Mouse (Mus musculus) limb, embryonic 12.5 days (tissue): ENCODE results near the gene Tas2r134. TPM values are rescaled to one million over a fixed set of nuclear protein-coding genes. Genes with fewer than 3 reads are reported as not detected.

Source experiments
- ATAC-seq: fragments of 200-750 bp; cut with Nextera tagmentation; 2 replicates; pipeline ENCODE4 v1.8.0; 2017; ENCODE audit warnings: low read depth, moderate TSS enrichment; ENCODE audit not compliant: insufficient number of reproducible peaks, insufficient read depth, low FRiP score, low TSS enrichment
- H3K27ac ChIP-seq: fragments of 300-500 bp; sonication (generic); 2 replicates; pipeline ENCODE4 v1.5.1; 2016; ENCODE audit warnings: mild to moderate bottlenecking, moderate library complexity
- H3K27me3 ChIP-seq: fragments of 300-500 bp; sonication (generic); 2 replicates; pipeline ENCODE4 v1.6.1; 2016; ENCODE audit warnings: mild to moderate bottlenecking, moderate library complexity
- H3K36me3 ChIP-seq: fragments of 300-500 bp; sonication (generic); 2 replicates; pipeline ENCODE4 v1.6.1; 2016; ENCODE audit warnings: mild to moderate bottlenecking, moderate library complexity
- H3K4me1 ChIP-seq: fragments of 300-500 bp; sonication (generic); replicated peaks from 2 replicates; pipeline ENCODE4 v1.6.1; 2016
- H3K4me2 ChIP-seq: fragments of 300-500 bp; sonication (generic); 2 replicates; pipeline ENCODE4 v1.6.1; 2016; ENCODE audit warnings: mild to moderate bottlenecking, moderate library complexity
- H3K4me3 ChIP-seq: fragments of 300-500 bp; sonication (generic); replicated peaks from 2 replicates; pipeline ENCODE4 v1.5.1; 2016; ENCODE audit warnings: mild to moderate bottlenecking
- H3K9ac ChIP-seq: fragments of 300-500 bp; sonication (generic); replicated peaks from 2 replicates; pipeline ENCODE4 v1.6.1; 2016; ENCODE audit warnings: mild to moderate bottlenecking, moderate library complexity
- H3K9me3 ChIP-seq: fragments of 300-500 bp; sonication (generic); 2 replicates; pipeline ENCODE4 v1.6.1; 2016; ENCODE audit warnings: mild to moderate bottlenecking, moderate library complexity
- WGBS: fragments of 180-500 bp; shearing (Covaris S2); methylation state at CpG from one replicate; pipeline ENCODE4 v1.1.7; 2016; 5-methylcytosine and 5-hydroxymethylcytosine counted together
- polyA plus RNA-seq: library from polyadenylated mRNA; unstranded; fragments of >200 nt; fragmentation: Nextera tagmentation; extraction: Ambion mirVana; gene quantifications from 2 replicates; pipeline ENCODE4 v1.2.1, GENCODE M21; 2016

Tas2r134 gene
- polyA plus RNA-seq, 1 experiment from 2014 or later: not detected

- no peaks in the 10 kb centered on the region for H3K36me3 ChIP-seq
- 92% methylated on average over 10 of the region's 10 CpGs for WGBS
- H3K4me3 ChIP-seq: no peak overlapping the region
- ATAC-seq: no peak
- peaks cover 5% of the 10 kb centered on the region; the same call in 1 of the 2 replicates for H3K4me1 ChIP-seq
- H3K27me3 ChIP-seq: no peaks in the 10 kb centered on the region
- no peak overlapping the region for H3K4me2 ChIP-seq
- H3K27ac ChIP-seq: no peak overlapping the region
- no peak overlapping the region for H3K9ac ChIP-seq
- H3K9me3 ChIP-seq: no peaks in the 10 kb centered on the region
Observed at GRCm38 (mm10) chr2:51652086-51652485, 24.8 kb downstream of the Tas2r134 start.

- H3K36me3 ChIP-seq: no peaks in the 10 kb centered on the region
- H3K27ac ChIP-seq: no peak overlapping the region
- 32% methylated on average over 3 of the region's 3 CpGs for WGBS
- no peaks in the 10 kb centered on the region for H3K27me3 ChIP-seq
- H3K4me1 ChIP-seq: peaks cover 2% of the 10 kb centered on the region; the same call in 1 of the 2 replicates
- H3K4me3 ChIP-seq: no peak overlapping the region
- H3K9ac ChIP-seq: no peak overlapping the region
- no peak overlapping the region for H3K4me2 ChIP-seq
- no peaks in the 10 kb centered on the region for H3K9me3 ChIP-seq
- no peak for ATAC-seq
Observed at GRCm38 (mm10) chr2:51657684-51658083, 30.4 kb downstream of the Tas2r134 start.

GRCm38 (mm10) chr2:51658288-51658687 is 31.0 kb downstream of the Tas2r134 start:
- Histone ChIP-seq H3K4me1 (no peaks in the 10 kb centered on the region), H3K27me3 (no peaks in the 10 kb centered on the region), H3K9me3 (no peaks in the 10 kb centered on the region), H3K4me2 (no peak overlapping the region), H3K9ac (no peak overlapping the region), H3K27ac (no peak overlapping the region), H3K36me3 (no peaks in the 10 kb centered on the region), H3K4me3 (no peak overlapping the region)
- ATAC-seq: no peak
- 50% methylated on average over 5 of the region's 5 CpGs for WGBS

- H3K4me2 ChIP-seq: no peak overlapping the region
- H3K4me1 ChIP-seq: peaks cover 13% of the 10 kb centered on the region; the same call in 1 of the 2 replicates
- no peak overlapping the region for H3K4me3 ChIP-seq
- ATAC-seq: no peak
- H3K9ac ChIP-seq: no peak overlapping the region
- H3K36me3 ChIP-seq: no peaks in the 10 kb centered on the region
- H3K9me3 ChIP-seq: no peaks in the 10 kb centered on the region
- H3K27ac ChIP-seq: no peak overlapping the region
- no peaks in the 10 kb centered on the region for H3K27me3 ChIP-seq
- WGBS: 66% methylated on average over 2 of the region's 2 CpGs
Observed at GRCm38 (mm10) chr2:51674321-51674720, 47.0 kb downstream of the Tas2r134 start.
